Mouse (Mus musculus) cerebellum, postnatal 4 days (tissue): ENCODE results near the gene Gdf3.
A peak's percentile ranks its signal among the peaks of the same experiment; 100 is the strongest.

ENCODE experiments used
- DNase-seq, 2 experiments: peaks; one replicate each; pipeline ENCODE4 v3.0.0; 2022; ENCODE audit warnings: low spot score in 2 of 2, mixed read lengths in 1 of 2

Gdf3 gene

GRCm38 (mm10) chr6:122565070-122565784 lies 44.7 kb downstream of the Gdf3 start:
- no peak for DNase-seq

GRCm38 (mm10) chr6:122562463-122562862 lies 47.4 kb downstream of the Gdf3 start:
- peak; percentile 45 to 74 for DNase-seq

GRCm38 (mm10) chr6:122561005-122561404 lies 48.9 kb downstream of the Gdf3 start:
- DNase-seq, result no peak

- peak; percentile 54 to 73 for DNase-seq
These were observed 49.5 kb downstream of the Gdf3 start for GRCm38 (mm10) chr6:122560427-122560826.

- peak; percentile 29 to 69 for DNase-seq
These were observed 52.8 kb downstream of the Gdf3 start for GRCm38 (mm10) chr6:122556959-122557561.
